Mouse (Mus musculus): Measurements from ENCODE around the gene Neil1. TPM values are rescaled to one million over a fixed set of nuclear protein-coding genes. Genes with fewer than 3 reads are reported as not detected.

Gene Neil1
- total RNA-seq, 4 experiments from 2014 or later: 5.4 to 7.1 (median 6.1) TPM

GRCm38 (mm10) chr9:57139110-57139509, 9.0 kb downstream of the Neil1 start:
- DNase-seq (ENCODE audit: low spot score): no peak

GRCm38 (mm10) chr9:57138507-57138906, 9.6 kb downstream of the Neil1 start:
- no peak for DNase-seq (ENCODE audit: low spot score)

- no peak for DNase-seq (ENCODE audit: low spot score)
Measured at GRCm38 (mm10) chr9:57137777-57138176, 10.3 kb downstream of the Neil1 start.

DNA sequence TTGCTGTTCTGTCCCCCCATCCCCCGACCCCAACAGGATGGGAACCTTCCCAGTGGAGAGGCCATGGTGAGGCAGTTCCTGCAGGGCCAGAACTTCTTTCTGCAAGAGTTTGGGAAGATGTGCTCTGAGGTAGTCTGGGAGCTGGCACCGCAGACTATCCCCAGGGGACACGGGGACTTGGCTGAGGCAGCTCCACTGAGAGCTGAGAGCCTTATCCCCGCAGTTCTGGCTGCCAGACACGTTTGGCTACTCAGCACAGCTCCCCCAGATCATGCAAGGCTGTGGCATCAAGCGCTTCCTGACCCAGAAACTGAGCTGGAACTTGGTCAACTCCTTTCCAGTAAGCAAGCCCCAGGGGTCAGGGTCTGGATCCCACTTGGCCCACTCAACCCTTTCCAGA, 10.9 kb downstream of the Neil1 start:
- DNase-seq (ENCODE audit: low spot score): no peak

- DNase-seq (ENCODE audit: low spot score): peak; percentile 91
Measured at GRCm38 (mm10) chr9:57130577-57131433, 17.3 kb downstream of the Neil1 start, which contains the start of gene Man2c1. Gene Man2c1 (plus strand): TSS chr9:57130690.

GRCm38 (mm10) chr9:57129641-57130040, 18.5 kb downstream of the Neil1 start:
- no peak for DNase-seq (ENCODE audit: low spot score)

GRCm38 (mm10) chr9:57117261-57117755, 30.8 kb downstream of the Neil1 start:
- DNase-seq (ENCODE audit: low spot score): no peak

Other genes with a start within 250 kb of the Neil1 start
- 10 to 100 TPM in 1 of 4 experiments, 1 to 10 TPM in 3; 7.3 to 10.3 (median 8.4) TPM for gene Snx33, start 219.9 kb downstream of the Neil1 start, total RNA-seq (2022)
- 10 to 100 TPM; 58.6 to 70.1 (median 65.8) TPM for gene Imp3, start 210.8 kb downstream of the Neil1 start, total RNA-seq (2022)
- 10 to 100 TPM in 2 of 4 experiments, 1 to 10 TPM in 2; 9.1 to 11.4 (median 10.3) TPM for gene Snupn, start 197.4 kb downstream of the Neil1 start, total RNA-seq (2022)
- gene Ptpn9, start 153.4 kb downstream of the Neil1 start, total RNA-seq (2022): 10 to 100 TPM in 1 of 4 experiments, 1 to 10 TPM in 3; 6.3 to 10.2 (median 8.9) TPM
- 10 to 100 TPM; 28.4 to 40.4 (median 30.9) TPM for gene Sin3a, start 76.3 kb downstream of the Neil1 start, total RNA-seq (2022)
- 10 to 100 TPM; 45.6 to 56.1 (median 48.9) TPM for gene Man2c1, start 17.6 kb downstream of the Neil1 start, total RNA-seq (2022)
- 10 to 100 TPM; 22.5 to 32.7 (median 29.0) TPM for gene Commd4, start 10.0 kb upstream of the Neil1 start, total RNA-seq (2022)
- gene Trcg1, start 88.3 kb upstream of the Neil1 start, total RNA-seq (2022): not detected
- gene 1700017B05Rik, start 114.3 kb upstream of the Neil1 start, total RNA-seq (2022): 10 to 100 TPM in 2 of 4 experiments, 1 to 10 TPM in 2; 7.9 to 10.7 (median 9.4) TPM

Measured in heart, adult 8-10 months (tissue).